Mouse (Mus musculus) adipocyte (in vitro differentiated cells): Measurements from ENCODE around the gene Olfr314.
A peak's percentile ranks its signal among the peaks of the same experiment; 100 is the strongest.
"Not testable (repeated sequence)": the region's sequence is repeated elsewhere in the genome, so short reads cannot be mapped to it uniquely, and the experiment has no call there.

Experiments
- DNase-seq: peaks from one replicate; pipeline ENCODE4 v3.0.0-alpha.2; 2016; ENCODE audit warnings: low spot score

The Olfr314 gene

DNA sequence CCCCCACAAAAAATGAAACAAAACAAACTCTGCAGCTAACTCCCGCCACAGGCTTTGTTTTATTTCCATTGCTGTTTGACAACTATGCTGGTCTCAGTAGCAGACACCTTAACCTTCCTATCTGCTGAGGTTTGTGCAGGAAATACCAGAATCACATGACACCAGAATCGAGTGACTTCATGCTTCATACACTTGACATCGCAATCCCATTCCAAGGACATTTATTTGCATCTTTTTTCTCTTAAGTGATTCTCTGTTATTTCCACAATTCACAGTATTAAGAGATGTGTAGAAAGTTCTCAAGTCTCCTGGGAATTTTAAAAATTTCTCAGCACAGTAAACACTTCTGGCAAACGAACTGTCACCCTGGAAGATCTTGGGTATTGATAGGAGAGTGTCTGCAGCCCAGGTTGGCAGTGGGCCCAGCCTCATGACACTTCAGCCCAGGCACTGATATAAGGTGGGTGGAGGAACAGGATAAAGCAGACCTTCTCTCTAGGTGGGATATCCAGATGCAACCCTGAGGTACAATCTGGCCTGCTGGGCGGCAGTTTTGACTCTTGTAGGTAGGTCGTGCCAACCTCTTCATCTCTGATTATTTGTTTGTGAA is at the start of gene Olfr314:
Gene Olfr314, plus strand, starts transcription at position 473 of the 610 bp plus-strand sequence.
- peak; percentile 8 for DNase-seq

- DNase-seq: no peak
These were observed 49.4 kb upstream of the Olfr314 start for GRCm38 (mm10) chr11:58733372-58733771.

DNA sequence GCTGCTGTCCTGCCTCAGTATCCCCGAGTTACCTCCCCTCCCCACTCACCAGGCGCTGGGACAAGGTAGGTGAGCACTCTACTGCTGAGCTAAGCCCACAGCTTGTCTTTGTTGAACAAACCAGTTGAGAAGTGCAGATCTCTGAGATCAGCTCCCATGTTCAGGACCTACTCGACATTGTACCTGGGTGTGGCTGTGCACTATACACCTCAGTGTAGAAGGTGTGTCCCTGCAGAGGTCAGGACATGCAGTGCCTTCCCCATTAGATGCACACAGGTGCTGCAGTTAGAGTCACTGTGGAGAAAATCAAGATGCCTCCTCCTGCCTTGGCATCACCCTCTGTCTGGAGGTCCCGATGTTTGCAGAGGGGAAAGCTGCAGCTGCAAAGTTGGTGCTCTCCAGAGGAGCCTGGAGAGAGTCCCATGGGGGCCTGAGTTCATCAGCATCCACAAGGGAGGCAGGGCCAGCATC is 43.9 kb upstream of the Olfr314 start, which contains the start of gene Olfr317:
Gene Olfr317, minus strand, starts transcription at position 421 of the 471 bp plus-strand sequence.
- DNase-seq: no peak

GRCm38 (mm10) chr11:58751096-58751495 is 31.7 kb upstream of the Olfr314 start:
- not testable (repeated sequence) for DNase-seq

GRCm38 (mm10) chr11:58752434-58752833 is 30.3 kb upstream of the Olfr314 start, which contains the start of gene Olfr316:
Gene Olfr316 (plus strand): TSS chr11:58752734.
- no peak for DNase-seq

GRCm38 (mm10) chr11:58772888-58773287 is 9.9 kb upstream of the Olfr314 start, which contains the start of gene Olfr315:
Gene Olfr315 (plus strand): TSS chr11:58773188.
- DNase-seq: no peak

DNA sequence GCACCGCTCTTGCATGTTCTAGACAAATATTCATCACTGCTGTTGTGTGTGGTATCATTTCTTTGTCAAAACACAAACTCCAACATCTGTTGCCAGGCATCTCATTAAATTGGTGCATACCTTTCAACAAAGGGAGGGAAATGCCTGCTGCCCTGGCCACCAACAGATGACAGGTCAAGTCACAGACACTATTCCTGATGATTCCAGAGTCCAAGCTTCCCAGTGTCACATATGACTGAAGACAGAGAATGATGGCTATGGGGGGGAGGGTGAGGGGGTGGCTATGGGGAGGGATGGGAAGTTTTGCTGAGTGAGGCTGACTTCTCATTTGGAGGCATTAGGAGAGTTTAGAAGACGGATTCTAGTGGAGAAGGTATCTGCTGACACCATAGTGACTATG is 1.4 kb downstream of the Olfr314 start:
- no peak for DNase-seq

GRCm38 (mm10) chr11:58787651-58788050 is 4.9 kb downstream of the Olfr314 start:
- DNase-seq: no peak

- DNase-seq: no peak
These were observed 5.6 kb downstream of the Olfr314 start for GRCm38 (mm10) chr11:58788346-58788745.

DNA sequence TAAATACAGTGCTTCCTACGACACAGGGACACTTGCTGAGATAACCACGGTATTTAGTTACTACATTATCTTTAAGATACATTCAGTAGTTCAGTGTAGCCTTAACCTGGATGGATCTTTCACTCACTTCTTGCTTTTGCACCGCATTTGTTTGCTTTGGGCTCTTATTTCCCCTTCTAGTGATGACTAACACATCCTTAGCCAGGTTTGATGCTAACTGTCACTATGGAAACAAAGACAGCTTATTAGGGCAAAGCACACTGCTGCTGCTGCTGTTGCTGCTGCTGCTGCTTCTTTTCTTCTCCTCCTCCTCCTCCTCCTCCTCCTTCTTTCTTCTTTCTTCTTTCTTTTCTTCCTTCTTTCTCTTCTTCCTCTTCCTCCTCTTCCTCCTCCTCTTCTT is 6.8 kb downstream of the Olfr314 start:
- DNase-seq: no peak

GRCm38 (mm10) chr11:58790053-58790452 is 7.3 kb downstream of the Olfr314 start:
- DNase-seq: no peak

DNA sequence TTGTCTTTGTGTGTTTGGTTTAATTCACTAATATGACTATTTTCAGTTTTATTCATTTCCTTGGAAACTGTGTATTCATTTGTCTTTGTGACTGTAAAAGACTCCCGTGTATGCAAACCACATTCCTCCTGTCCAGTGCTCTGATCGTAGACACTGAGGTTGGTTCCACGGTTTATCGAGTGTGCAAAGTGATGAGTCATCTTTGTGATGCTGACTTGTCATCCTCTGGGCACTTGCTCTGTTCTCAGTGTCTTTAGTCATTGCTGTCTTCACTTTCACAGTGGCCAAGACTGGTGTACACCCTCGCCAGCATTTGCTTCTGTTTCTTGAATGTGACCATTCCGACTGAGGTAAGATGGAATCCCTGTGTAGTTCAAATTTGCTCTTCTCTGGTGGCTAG is 7.9 kb downstream of the Olfr314 start:
- DNase-seq: no peak

DNA sequence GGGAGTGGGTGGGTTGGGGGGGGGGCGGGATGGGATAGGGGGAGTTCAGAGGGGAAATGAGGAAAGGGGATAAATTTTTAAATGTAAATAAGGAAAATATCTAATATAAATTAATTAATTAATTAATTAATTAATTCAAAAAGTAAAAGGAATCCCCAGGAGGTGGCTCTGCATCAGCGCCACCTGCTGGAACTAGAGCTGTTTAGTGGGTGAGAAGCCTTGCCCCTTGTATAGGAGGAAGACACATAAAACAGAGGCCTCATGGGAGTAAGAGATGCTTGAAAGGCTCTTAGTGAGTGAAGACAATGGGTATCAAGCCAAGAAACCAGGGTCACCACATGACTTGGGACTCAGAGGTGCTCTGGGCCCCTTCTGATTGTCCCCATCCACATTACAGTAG is 13.1 kb downstream of the Olfr314 start:
- no peak for DNase-seq

DNA sequence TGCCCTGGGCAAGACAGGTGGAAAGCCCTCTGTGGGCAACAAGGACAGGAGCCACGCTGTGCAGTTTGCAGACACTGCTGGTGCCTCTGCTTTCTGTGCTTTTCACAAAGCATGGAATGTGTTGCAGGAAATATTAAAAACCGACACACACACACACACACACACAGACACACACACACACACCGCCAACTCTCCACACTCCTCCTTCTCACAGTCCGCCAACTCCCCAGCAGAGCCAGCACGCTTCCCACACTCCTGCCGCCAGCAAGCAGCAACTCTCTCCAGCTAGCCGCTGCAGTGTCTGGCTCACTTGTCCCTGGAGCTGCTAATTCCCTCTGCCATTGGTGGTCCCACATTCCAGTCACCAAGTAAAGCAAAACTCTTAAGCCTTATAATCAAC is 14.1 kb downstream of the Olfr314 start:
- no peak for DNase-seq

- DNase-seq: no peak
These were observed 17.0 kb downstream of the Olfr314 start for GRCm38 (mm10) chr11:58799747-58800146.

DNA sequence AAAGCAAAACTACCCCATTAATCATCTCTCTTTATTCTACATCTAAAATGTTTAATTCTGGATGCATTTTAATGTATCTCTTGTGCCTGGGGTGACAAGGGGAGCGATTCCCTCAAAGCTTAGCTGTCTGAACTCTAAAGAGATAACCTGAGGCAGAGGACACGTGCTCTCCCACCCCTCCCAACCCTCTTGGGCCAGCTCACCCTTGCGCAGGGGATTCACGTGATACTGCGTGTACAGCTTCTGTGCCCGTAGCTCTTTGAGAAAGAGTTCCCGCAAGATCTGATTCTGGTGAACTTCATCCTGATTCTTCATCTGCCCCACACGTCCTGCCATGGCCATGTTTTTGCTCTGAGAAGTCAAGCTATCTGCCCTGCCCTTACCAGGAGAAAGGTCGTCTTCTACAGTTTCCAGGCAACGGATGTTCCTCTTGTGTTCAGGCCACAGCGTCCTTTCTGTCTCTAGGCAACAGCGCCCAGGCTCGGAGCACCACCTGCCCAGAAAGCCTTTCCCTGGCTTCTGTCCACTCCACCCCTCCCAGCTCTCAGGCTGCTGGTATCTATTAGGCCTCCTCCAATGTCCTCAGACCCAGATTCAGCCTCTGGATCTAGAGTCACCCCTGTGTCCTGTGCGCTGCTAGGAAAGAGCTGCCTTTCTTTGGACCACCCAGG is 18.9 kb downstream of the Olfr314 start, which contains the start of gene Fam183b:
Gene Fam183b, minus strand, starts transcription at position 403 of the 671 bp plus-strand sequence.
- DNase-seq: peak; percentile 60

DNA sequence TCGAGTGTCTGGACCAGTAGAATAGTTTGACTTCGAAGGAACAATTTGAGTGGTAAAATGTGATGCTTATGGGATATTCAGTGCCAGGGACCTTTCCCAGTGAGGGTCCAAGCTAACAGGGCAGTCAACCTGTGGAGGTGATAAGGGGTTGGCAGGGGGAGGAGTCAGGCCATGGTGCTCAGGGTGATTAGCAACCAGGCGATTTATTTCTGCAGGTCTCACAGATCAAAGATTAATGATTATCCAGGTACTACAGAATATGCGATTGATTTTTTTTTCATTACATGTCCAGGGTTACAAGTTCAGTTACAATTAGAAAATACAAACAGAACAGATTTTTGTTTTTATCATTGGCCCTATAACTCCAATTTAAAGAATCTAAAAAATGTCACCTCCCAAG is 21.1 kb downstream of the Olfr314 start:
- no peak for DNase-seq

DNA sequence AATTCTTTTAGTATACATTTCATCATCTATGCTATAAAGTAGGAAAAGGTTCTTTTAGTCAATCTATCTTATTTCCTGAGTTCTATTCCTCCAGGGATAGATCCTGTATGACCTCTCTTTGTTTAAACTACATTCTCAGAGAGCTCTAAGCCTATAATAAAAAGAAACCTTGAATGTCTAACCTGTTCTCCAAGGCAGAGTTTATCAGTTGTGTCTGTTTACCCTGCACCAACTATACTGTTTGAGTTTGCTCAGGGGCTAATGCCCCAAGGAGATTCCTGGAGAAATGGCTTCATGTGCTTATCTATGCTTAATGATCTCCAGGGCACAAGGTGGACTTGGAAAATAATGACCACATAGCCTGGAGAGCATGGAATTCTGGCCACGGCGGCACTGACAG is 21.6 kb downstream of the Olfr314 start:
- no peak for DNase-seq

GRCm38 (mm10) chr11:58812001-58812400 is 29.2 kb downstream of the Olfr314 start:
- DNase-seq: no peak

- DNase-seq: not testable (repeated sequence)
These were observed 31.9 kb downstream of the Olfr314 start, which contains the start of gene Olfr313 for GRCm38 (mm10) chr11:58814700-58815099. Gene Olfr313 (plus strand): TSS chr11:58815000.

DNA sequence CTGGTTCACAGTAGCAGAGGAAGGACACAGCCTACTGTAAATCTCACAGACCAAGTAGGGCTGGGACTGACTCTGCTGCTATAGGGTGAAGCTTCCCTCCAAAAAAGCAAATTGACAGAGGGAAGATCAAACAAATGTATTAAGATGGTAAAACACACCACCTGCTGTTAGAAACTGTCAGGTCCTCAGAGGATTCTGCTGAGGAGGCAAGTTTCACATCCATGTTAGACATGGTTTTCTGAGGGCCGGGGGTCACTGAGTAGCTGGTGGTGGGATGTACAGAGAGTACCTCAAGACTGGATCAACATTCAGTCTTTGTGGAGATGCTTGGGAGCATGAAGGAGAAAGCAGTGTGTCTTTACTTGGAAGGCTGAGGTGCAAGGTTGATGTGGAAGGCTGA is 32.9 kb downstream of the Olfr314 start:
- DNase-seq: no peak

DNA sequence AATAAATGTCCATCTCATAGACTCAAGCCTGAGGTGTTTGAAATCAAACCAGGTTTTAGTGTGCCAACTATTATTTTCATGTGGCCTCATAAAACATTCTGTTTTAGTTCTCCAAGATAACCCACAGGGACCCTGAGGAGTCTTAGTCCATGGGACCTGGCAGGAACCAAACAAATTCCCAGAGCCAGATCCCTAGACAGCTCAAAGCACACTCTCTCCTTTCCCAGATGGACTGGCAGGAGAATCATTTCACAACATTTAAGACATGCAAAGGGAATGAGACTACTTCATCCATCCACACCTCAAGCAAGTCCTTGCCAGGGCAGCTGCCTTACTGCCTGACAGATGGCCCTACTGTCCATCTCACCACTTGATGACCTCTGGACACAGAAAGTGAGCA is 46.2 kb downstream of the Olfr314 start, which contains the start of gene Olfr312:
Gene Olfr312, plus strand, starts transcription at position 301 of the 400 bp plus-strand sequence.
- not testable (repeated sequence) for DNase-seq

GRCm38 (mm10) chr11:58829764-58830163 is 47.0 kb downstream of the Olfr314 start:
- no peak for DNase-seq
